Mouse (Mus musculus): ENCODE measurements around the gene Pappa. TPM values are rescaled to one million over a fixed set of nuclear protein-coding genes. Genes with fewer than 3 reads are reported as not detected.

The Pappa gene
- total and polyA plus RNA-seq, 3 experiments = not detected

- no peak for TF ChIP-seq MAFK (IDR thresholded peaks at IDR 0.05; ENCODE audit: borderline replicate concordance, low read depth, low read length)
- peak; percentile 89 for TF ChIP-seq GATA1 (IDR thresholded peaks at IDR 0.05; ENCODE audit: low read depth, low read length)
- TF ChIP-seq EP300 (IDR thresholded peaks at IDR 0.05; ENCODE audit: low read depth in 1 of 2, low read length in 2 of 2) = peak; percentile 68 to 72
- no peak for TF ChIP-seq HCFC1 (IDR thresholded peaks at IDR 0.05; ENCODE audit: low read depth, low read length)
- TF ChIP-seq MXI1 (IDR thresholded peaks at IDR 0.05; ENCODE audit: low read depth, low read length) = no peak
- no peak for TF ChIP-seq JUND (IDR thresholded peaks at IDR 0.05; ENCODE audit: low read depth, low read length)
Measured at GRCm38 (mm10) chr4:65280888-65281287, 156.9 kb downstream of the Pappa start (continued).

DNA sequence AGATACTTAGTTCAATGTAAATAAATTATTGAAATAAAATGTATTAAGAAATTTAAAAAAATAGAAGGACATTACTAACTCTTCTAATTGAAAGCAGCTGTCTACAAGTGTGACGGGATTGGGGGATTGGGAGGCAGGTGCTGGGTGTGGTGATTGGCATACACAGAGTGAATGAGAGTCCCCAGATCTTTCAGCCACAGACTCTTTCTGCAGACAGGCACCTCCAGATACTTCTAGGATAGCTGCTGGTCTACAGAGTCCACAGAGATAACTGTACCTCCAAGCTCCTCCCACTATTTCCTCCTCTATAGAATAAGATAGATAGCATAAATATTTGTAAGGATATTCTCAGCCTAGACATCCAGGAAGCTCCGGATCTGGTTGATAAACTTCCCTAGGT lies 159.6 kb downstream of the Pappa start:
- TF ChIP-seq MYB (IDR thresholded peaks at IDR 0.05; ENCODE audit: low read depth, low read length) = no peak
- peak in 1 of 2 experiments; percentile 17; a peak in 1 of 4 replicates for TF ChIP-seq EP300 (IDR thresholded peaks at IDR 0.05; ENCODE audit: low read depth in 1 of 2, low read length in 2 of 2)
- TF ChIP-seq GATA1 (IDR thresholded peaks at IDR 0.05; ENCODE audit: low read depth, low read length) = 0 out of 2 replicates have a peak, but pooled peaks have one; percentile 7
- Histone ChIP-seq H3K27me3 (ENCODE audit: control insufficient read depth in 1 of 2, insufficient read depth in 2 of 2, low read length in 2 of 2) (no peaks in the 10 kb centered on the region), H3K4me1 (ENCODE audit: control insufficient read depth in 1 of 2, insufficient read depth in 2 of 2, low read length in 2 of 2) (peaks cover 2 to 8% of the 10 kb centered on the region in 2 experiments; a peak in 3 of 4 replicates), H3K9ac (ENCODE audit: control insufficient read depth, low read depth, low read length, poor library complexity, severe bottlenecking) (no peak overlapping the region), H3K79me2 (ENCODE audit: control insufficient read depth, insufficient read depth, low read length, poor library complexity) (no peaks in the 10 kb centered on the region), H3K36me3 (ENCODE audit: control insufficient read depth in 1 of 2, insufficient read depth in 2 of 2, low read length in 2 of 2) (peaks cover 0 to 12% of the 10 kb centered on the region in 2 experiments; a peak in 2 of 4 replicates), H3K27ac (ENCODE audit: control insufficient read depth, low read depth, low read length) (0 out of 2 replicates have a peak overlapping the region, but pooled peaks have one; percentile 15), H3K4me3 (ENCODE audit: control insufficient read depth in 1 of 2, insufficient read depth in 1 of 2, low read depth in 2 of 2, low read length in 2 of 2) (no peak overlapping the region), H3K9me3 (replicated peaks; ENCODE audit: insufficient read depth, low read length) (no peaks in the 10 kb centered on the region)
- peak; percentile 20 for DNase-seq (ENCODE audit: low read depth, low spot score)

- Histone ChIP-seq H3K4me3 (ENCODE audit: control insufficient read depth in 1 of 2, insufficient read depth in 1 of 2, low read depth in 2 of 2, low read length in 2 of 2) (no peak overlapping the region), H3K4me1 (ENCODE audit: control insufficient read depth in 1 of 2, insufficient read depth in 2 of 2, low read length in 2 of 2) (peaks cover 2 to 6% of the 10 kb centered on the region in 2 experiments; a peak in 3 of 4 replicates), H3K79me2 (ENCODE audit: control insufficient read depth, insufficient read depth, low read length, poor library complexity) (no peaks in the 10 kb centered on the region), H3K27ac (ENCODE audit: control insufficient read depth, low read depth, low read length) (peak overlapping the region; percentile 24; the same call in 1 of the 2 replicates), H3K36me3 (ENCODE audit: control insufficient read depth in 1 of 2, insufficient read depth in 2 of 2, low read length in 2 of 2) (peaks cover 0 to 10% of the 10 kb centered on the region in 2 experiments; a peak in 2 of 4 replicates), H3K9me3 (replicated peaks; ENCODE audit: insufficient read depth, low read length) (no peaks in the 10 kb centered on the region), H3K27me3 (ENCODE audit: control insufficient read depth in 1 of 2, insufficient read depth in 2 of 2, low read length in 2 of 2) (no peaks in the 10 kb centered on the region), H3K9ac (ENCODE audit: control insufficient read depth, low read depth, low read length, poor library complexity, severe bottlenecking) (no peak overlapping the region)
- TF ChIP-seq RCOR1 (IDR thresholded peaks at IDR 0.05; ENCODE audit: low read depth, low read length) (0 out of 2 replicates have a peak, but pooled peaks have one; percentile 43), POLR2AphosphoS2 (IDR thresholded peaks at IDR 0.05; ENCODE audit: low read length) (no peak), BHLHE40 (IDR thresholded peaks at IDR 0.05; ENCODE audit: borderline replicate concordance, low read depth, low read length) (peak; percentile 51; the same call in 1 of the 2 replicates), RAD21 (IDR thresholded peaks at IDR 0.05; ENCODE audit: low read depth, low read length) (no peak), HCFC1 (IDR thresholded peaks at IDR 0.05; ENCODE audit: low read depth, low read length) (no peak), POLR2AphosphoS5 (IDR thresholded peaks at IDR 0.05; ENCODE audit: borderline replicate concordance, low read depth, low read length) (no peak), NRF1 (IDR thresholded peaks at IDR 0.05; ENCODE audit: insufficient read depth, low read depth, low read length, poor library complexity, severe bottlenecking) (no peak), GABPA (IDR thresholded peaks at IDR 0.05; ENCODE audit: low read depth, low read length) (no peak), E2F4 (IDR thresholded peaks at IDR 0.05; ENCODE audit: borderline replicate concordance, low read depth, low read length) (no peak), GATA1 (IDR thresholded peaks at IDR 0.05; ENCODE audit: low read depth, low read length) (peak; percentile 64; the same call in 1 of the 2 replicates), ELF1 (IDR thresholded peaks at IDR 0.05; ENCODE audit: low read depth, low read length) (no peak), KAT2A (conservative IDR thresholded peaks at IDR 0.05; ENCODE audit: low read depth, low read length) (no peak), MXI1 (IDR thresholded peaks at IDR 0.05; ENCODE audit: low read depth, low read length) (0 out of 2 replicates have a peak, but pooled peaks have one; percentile 27), JUND (IDR thresholded peaks at IDR 0.05; ENCODE audit: low read depth, low read length) (no peak), ZNF384 (IDR thresholded peaks at IDR 0.05; ENCODE audit: low read depth, low read length) (0 out of 2 replicates have a peak, but pooled peaks have one; percentile 15), USF1 (IDR thresholded peaks at IDR 0.05; ENCODE audit: low read depth, low read length) (peak; percentile 38; the same call in 1 of the 2 replicates), SMC3 (IDR thresholded peaks at IDR 0.05; ENCODE audit: low read depth, low read length) (no peak), TCF12 (IDR thresholded peaks at IDR 0.05; ENCODE audit: low read depth, low read length) (peak; percentile 37; the same call in 1 of the 2 replicates), MAX (IDR thresholded peaks at IDR 0.05; ENCODE audit: low read length) (peak; percentile 65), ETS1 (IDR thresholded peaks at IDR 0.05; ENCODE audit: low read depth, low read length) (peak; percentile 28; the same call in 1 of the 2 replicates), TAL1 (IDR thresholded peaks at IDR 0.05; ENCODE audit: low read length) (no peak), ZMIZ1 (IDR thresholded peaks at IDR 0.05; ENCODE audit: low read depth, low read length) (no peak), EP300 (IDR thresholded peaks at IDR 0.05; ENCODE audit: low read depth in 1 of 2, low read length in 2 of 2) (peak; percentile 22 to 68; a peak in 3 of 4 replicates)
- peak; percentile 29 for DNase-seq (ENCODE audit: low read depth, low spot score)
Measured at GRCm38 (mm10) chr4:65285165-65285564, 161.2 kb downstream of the Pappa start.
